Mouse (Mus musculus): ENCODE results near the gene Pygo1.

Gene Pygo1

GRCm38 (mm10) chr9:72936301-72936700, 10.9 kb downstream of the Pygo1 start:
- peak; percentile 18 for DNase-seq

GRCm38 (mm10) chr9:72943424-72943823, 18.0 kb downstream of the Pygo1 start:
- no peak for DNase-seq

GRCm38 (mm10) chr9:72944286-72944685, 18.8 kb downstream of the Pygo1 start:
- no peak for DNase-seq

GRCm38 (mm10) chr9:72947010-72947409, 21.6 kb downstream of the Pygo1 start:
- DNase-seq = no peak

GRCm38 (mm10) chr9:72949572-72949971, 24.1 kb downstream of the Pygo1 start:
- no peak for DNase-seq

GRCm38 (mm10) chr9:72954746-72955145, 29.3 kb downstream of the Pygo1 start:
- DNase-seq = peak; percentile 31

GRCm38 (mm10) chr9:72955546-72955945, 30.1 kb downstream of the Pygo1 start:
- DNase-seq = peak; percentile 61

- DNase-seq = peak; percentile 80
Measured at GRCm38 (mm10) chr9:72958521-72959450, 33.3 kb downstream of the Pygo1 start, which contains the start of the genes Dyx1c1 and Gm44503. Gene Dyx1c1 (plus strand): TSS chr9:72958785. Gene Gm44503 (plus strand): TSS chr9:72958852.

- DNase-seq = no peak
Measured at GRCm38 (mm10) chr9:72961346-72961745, 35.9 kb downstream of the Pygo1 start.

GRCm38 (mm10) chr9:72961959-72962358, 36.5 kb downstream of the Pygo1 start:
- no peak for DNase-seq

GRCm38 (mm10) chr9:72968349-72969061, 43.1 kb downstream of the Pygo1 start:
- DNase-seq = peak; percentile 54

GRCm38 (mm10) chr9:72969874-72970273, 44.4 kb downstream of the Pygo1 start:
- peak; percentile 20 for DNase-seq

GRCm38 (mm10) chr9:72972435-72972834, 47.0 kb downstream of the Pygo1 start:
- DNase-seq = no peak

- no peak for DNase-seq
Measured at GRCm38 (mm10) chr9:72972984-72973383, 47.5 kb downstream of the Pygo1 start.

GRCm38 (mm10) chr9:72974734-72975133, 49.3 kb downstream of the Pygo1 start:
- no peak for DNase-seq

GRCm38 (mm10) chr9:72975242-72975641, 49.8 kb downstream of the Pygo1 start:
- DNase-seq = no peak

GRCm38 (mm10) chr9:72983066-72983465, 57.6 kb downstream of the Pygo1 start:
- DNase-seq = no peak

GRCm38 (mm10) chr9:72985250-72986220, 60.1 kb downstream of the Pygo1 start, which contains the start of the genes Ccpg1os and Ccpg1:
Gene Ccpg1os (minus strand): TSS chr9:72985382.
Gene Ccpg1 (plus strand): TSS chr9:72985429.
- peak; percentile 95 for DNase-seq

GRCm38 (mm10) chr9:72987703-72988102, 62.3 kb downstream of the Pygo1 start:
- DNase-seq = no peak

- no peak for DNase-seq
Measured at GRCm38 (mm10) chr9:72988706-72989105, 63.3 kb downstream of the Pygo1 start.

- no peak for DNase-seq
Measured at GRCm38 (mm10) chr9:72991420-72991819, 66.0 kb downstream of the Pygo1 start.

GRCm38 (mm10) chr9:72992576-72992975, 67.1 kb downstream of the Pygo1 start:
- DNase-seq = no peak
